Mouse (Mus musculus): ENCODE results near the gene Tbck.

The Tbck gene

GRCm38 (mm10) chr3:132683447-132684230, at the start of gene Tbck:
TSS of gene Tbck (plus strand) at chr3:132684144.
- peak; percentile 87 for DNase-seq (ENCODE audit: low spot score)

GRCm38 (mm10) chr3:132637080-132637479, 46.9 kb upstream of the Tbck start:
- DNase-seq (ENCODE audit: low spot score): no peak

- DNase-seq (ENCODE audit: low spot score): no peak
Observed at GRCm38 (mm10) chr3:132644071-132644470, 39.9 kb upstream of the Tbck start.

GRCm38 (mm10) chr3:132646814-132647213, 37.1 kb upstream of the Tbck start:
- DNase-seq (ENCODE audit: low spot score): no peak

GRCm38 (mm10) chr3:132649368-132649767, 34.6 kb upstream of the Tbck start:
- DNase-seq (ENCODE audit: low spot score): no peak

- DNase-seq (ENCODE audit: low spot score): no peak
Observed at GRCm38 (mm10) chr3:132650191-132650590, 33.8 kb upstream of the Tbck start.

GRCm38 (mm10) chr3:132651776-132652175, 32.2 kb upstream of the Tbck start:
- DNase-seq (ENCODE audit: low spot score): peak; percentile 40

- no peak for DNase-seq (ENCODE audit: low spot score)
Observed at GRCm38 (mm10) chr3:132653959-132654358, 30.0 kb upstream of the Tbck start.

- no peak for DNase-seq (ENCODE audit: low spot score)
Observed at GRCm38 (mm10) chr3:132655955-132656354, 28.0 kb upstream of the Tbck start.

GRCm38 (mm10) chr3:132677494-132677893, 6.5 kb upstream of the Tbck start:
- no peak for DNase-seq (ENCODE audit: low spot score)

GRCm38 (mm10) chr3:132684231-132684928, 436 bp downstream of the Tbck start, which contains the start of gene Aimp1:
TSS of gene Aimp1 (minus strand) at chr3:132684370.
- DNase-seq (ENCODE audit: low spot score): peak; percentile 7

- peak; percentile 46 for DNase-seq (ENCODE audit: low spot score)
Observed at GRCm38 (mm10) chr3:132701368-132701767, 17.4 kb downstream of the Tbck start.

- DNase-seq (ENCODE audit: low spot score): no peak
Observed at GRCm38 (mm10) chr3:132704216-132704615, 20.3 kb downstream of the Tbck start.

- DNase-seq (ENCODE audit: low spot score): no peak
Observed at GRCm38 (mm10) chr3:132706977-132707376, 23.0 kb downstream of the Tbck start.

- no peak for DNase-seq (ENCODE audit: low spot score)
Observed at GRCm38 (mm10) chr3:132713913-132714312, 30.0 kb downstream of the Tbck start.

- no peak for DNase-seq (ENCODE audit: low spot score)
Observed at GRCm38 (mm10) chr3:132717316-132717715, 33.4 kb downstream of the Tbck start.

- no peak for DNase-seq (ENCODE audit: low spot score)
Observed at GRCm38 (mm10) chr3:132724326-132724725, 40.4 kb downstream of the Tbck start.

- no peak for DNase-seq (ENCODE audit: low spot score)
Observed at GRCm38 (mm10) chr3:132744287-132745146, 60.6 kb downstream of the Tbck start.

- DNase-seq (ENCODE audit: low spot score): peak; percentile 54
Observed at GRCm38 (mm10) chr3:132747036-132747435, 63.1 kb downstream of the Tbck start.

- DNase-seq (ENCODE audit: low spot score): no peak
Observed at GRCm38 (mm10) chr3:132747766-132748165, 63.8 kb downstream of the Tbck start.

GRCm38 (mm10) chr3:132748750-132749149, 64.8 kb downstream of the Tbck start:
- DNase-seq (ENCODE audit: low spot score): no peak

GRCm38 (mm10) chr3:132752772-132753171, 68.8 kb downstream of the Tbck start:
- no peak for DNase-seq (ENCODE audit: low spot score)
